Mouse (Mus musculus): ENCODE results near the gene Sprr4. TPM values are rescaled to one million over a fixed set of nuclear protein-coding genes. Genes with fewer than 3 reads are reported as not detected.
"Not testable (repeated sequence)": the region's sequence is repeated elsewhere in the genome, so short reads cannot be mapped to it uniquely, and the experiment has no call there.

The Sprr4 gene
- not detected in 2 replicates for polyA plus RNA-seq (2015; fragmentation: Nextera tagmentation; extraction: Ambion mirVana)

DNA sequence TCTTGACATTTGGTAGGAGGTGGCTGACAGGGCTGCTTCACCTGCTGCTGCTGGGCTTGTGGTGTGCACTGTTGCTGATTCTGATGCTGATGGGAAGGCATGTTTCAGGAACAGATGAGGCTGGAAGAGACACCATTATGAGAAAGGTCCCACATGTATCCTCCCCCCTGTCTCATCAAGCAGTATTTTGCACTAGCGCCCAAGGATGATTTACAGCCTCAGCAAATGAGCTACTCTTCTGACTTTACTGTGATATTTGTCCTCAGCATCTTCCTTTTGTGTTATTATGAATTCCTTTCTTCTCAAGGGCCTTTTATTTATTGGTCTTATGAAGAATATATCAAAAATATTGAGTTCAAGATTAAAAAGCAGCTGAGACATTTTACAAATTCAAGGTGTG lies at the start of gene Sprr4:
Gene Sprr4 (minus strand): TSS at position 101 of the 400 bp plus-strand sequence.
- no peaks in the 10 kb centered on the region for H3K27me3 ChIP-seq
- 63% methylated on average over 1 of the region's 1 CpGs for WGBS (ENCODE audit: insufficient replicate concordance)
- no peak for ATAC-seq (ENCODE audit: low read depth)

DNA sequence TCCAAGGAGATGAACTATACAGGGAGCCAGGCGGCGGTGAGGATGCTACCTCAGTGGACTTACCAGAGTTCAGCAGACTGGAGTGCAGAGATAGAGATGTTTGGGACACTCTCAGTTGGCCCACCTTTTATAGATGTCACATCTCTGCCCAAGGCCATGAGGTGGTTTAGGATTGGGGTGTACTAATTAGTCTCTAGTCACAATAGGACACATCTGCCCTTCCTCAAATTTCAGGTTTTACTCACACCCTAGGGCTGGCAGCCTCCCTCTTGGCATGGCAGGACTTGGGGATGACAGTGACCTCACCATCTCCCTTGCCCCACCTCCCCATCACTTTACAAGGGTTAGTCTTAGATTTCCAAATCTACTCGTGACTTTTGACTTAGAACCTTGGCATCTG lies 34.1 kb upstream of the Sprr4 start, which contains the start of gene 2310046K23Rik:
Gene 2310046K23Rik (minus strand): TSS at position 101 of the 400 bp plus-strand sequence.
- Histone ChIP-seq H3K27me3 (no peaks in the 10 kb centered on the region), H3K4me3 (replicated peaks) (no peak within 1 kb of the TSS), H3K4me1 (replicated peaks) (no peaks in the 10 kb centered on the region), H3K9ac (no peak within 1 kb of the TSS), H3K4me2 (no peak within 1 kb of the TSS), H3K27ac (no peak within 1 kb of the TSS), H3K36me3 (no peaks in the 10 kb centered on the region), H3K9me3 (replicated peaks) (no peaks in the 10 kb centered on the region)
- DNase-seq (no peak), ATAC-seq (ENCODE audit: low read depth) (no peak)
- WGBS (ENCODE audit: insufficient replicate concordance), result 54% methylated on average over 3 of the region's 3 CpGs

More for the DNA sequence above, at the start of gene Sprr4:
- Histone ChIP-seq H3K9ac (no peak within 1 kb of the TSS), H3K4me2 (no peak within 1 kb of the TSS), H3K4me3 (replicated peaks) (no peak within 1 kb of the TSS), H3K9me3 (replicated peaks) (no peaks in the 10 kb centered on the region), H3K36me3 (no peaks in the 10 kb centered on the region), H3K27ac (no peak within 1 kb of the TSS), H3K4me1 (replicated peaks) (no peaks in the 10 kb centered on the region)
- no peak for DNase-seq

DNA sequence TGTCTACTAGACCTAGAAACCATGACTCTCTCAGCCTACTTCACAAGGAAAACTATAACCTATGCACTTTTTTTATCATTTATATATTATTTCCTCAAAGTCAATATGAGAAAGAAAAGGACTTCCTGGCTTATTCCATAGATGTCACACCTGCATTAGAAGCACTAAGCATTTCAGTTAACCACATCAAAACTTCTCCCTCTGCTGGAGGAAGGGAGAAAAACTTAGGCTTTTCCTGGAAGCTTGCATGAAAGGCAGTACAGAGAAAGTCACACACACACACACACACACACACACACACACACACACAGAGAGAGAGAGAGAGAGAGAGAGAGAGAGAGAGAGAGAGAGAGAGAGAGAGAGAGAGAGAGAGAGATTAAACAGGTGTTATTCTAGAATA lies 12.0 kb upstream of the Sprr4 start:
- Histone ChIP-seq H3K4me1 (replicated peaks) (no peaks in the 10 kb centered on the region), H3K36me3 (no peaks in the 10 kb centered on the region), H3K4me2 (no peak overlapping the region), H3K9me3 (replicated peaks) (no peaks in the 10 kb centered on the region), H3K4me3 (replicated peaks) (no peak overlapping the region), H3K27ac (no peak overlapping the region), H3K9ac (no peak overlapping the region), H3K27me3 (no peaks in the 10 kb centered on the region)
- DNase-seq (no peak), ATAC-seq (ENCODE audit: low read depth) (no peak)

DNA sequence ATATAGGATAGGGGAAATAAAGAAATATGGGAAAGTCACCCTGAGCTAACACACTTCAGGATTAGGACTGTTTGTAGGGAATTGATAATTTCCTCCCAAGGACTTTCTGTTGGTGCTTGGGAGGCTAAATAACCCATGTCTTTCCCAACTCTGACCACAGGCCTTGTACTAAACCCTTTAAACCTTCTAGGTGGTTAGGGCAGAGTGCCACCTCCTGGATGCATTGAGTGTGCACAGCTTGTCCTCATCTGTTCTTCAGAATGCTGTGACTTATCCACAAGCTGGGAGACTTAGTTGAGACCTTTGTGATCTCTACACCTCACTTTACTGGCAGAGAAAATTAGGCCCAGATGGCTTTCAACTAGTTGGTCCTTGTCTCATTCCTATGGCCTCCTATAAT lies 10.5 kb upstream of the Sprr4 start:
- no peaks in the 10 kb centered on the region for H3K4me1 ChIP-seq (replicated peaks)
- no peaks in the 10 kb centered on the region for H3K27me3 ChIP-seq
- no peak overlapping the region for H3K4me2 ChIP-seq
- no peak for ATAC-seq (ENCODE audit: low read depth)
- DNase-seq, result no peak
- H3K9ac ChIP-seq, result no peak overlapping the region
- H3K36me3 ChIP-seq, result no peaks in the 10 kb centered on the region
- H3K9me3 ChIP-seq (replicated peaks), result no peaks in the 10 kb centered on the region
- H3K4me3 ChIP-seq (replicated peaks), result no peak overlapping the region
- no peak overlapping the region for H3K27ac ChIP-seq

DNA sequence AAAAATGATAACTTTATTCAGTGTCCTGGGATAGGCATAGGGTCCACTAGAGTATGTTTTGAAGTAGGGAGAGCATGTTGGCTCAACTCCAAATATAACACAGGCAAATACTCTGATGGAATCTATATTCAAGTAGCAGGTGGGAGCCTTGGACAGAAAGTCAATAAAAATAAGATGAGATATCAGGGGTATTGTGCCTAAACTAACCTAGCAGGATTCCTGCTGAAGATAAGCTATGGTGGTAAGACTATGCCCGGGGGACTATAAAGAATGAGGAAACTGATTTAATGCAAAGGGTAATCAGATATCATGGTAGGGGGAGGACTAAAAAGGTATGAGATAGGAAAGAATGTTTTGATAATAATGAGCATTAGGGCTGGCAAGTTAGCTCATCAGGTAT lies 7.9 kb upstream of the Sprr4 start:
- Histone ChIP-seq H3K36me3 (no peaks in the 10 kb centered on the region), H3K27ac (no peak overlapping the region), H3K4me3 (replicated peaks) (no peak overlapping the region), H3K4me2 (no peak overlapping the region), H3K9ac (no peak overlapping the region), H3K4me1 (replicated peaks) (no peaks in the 10 kb centered on the region), H3K9me3 (replicated peaks) (no peaks in the 10 kb centered on the region), H3K27me3 (no peaks in the 10 kb centered on the region)
- ATAC-seq (ENCODE audit: low read depth), result no peak
- no peak for DNase-seq
- WGBS (ENCODE audit: insufficient replicate concordance), result 58% methylated on average over 1 of the region's 1 CpGs

DNA sequence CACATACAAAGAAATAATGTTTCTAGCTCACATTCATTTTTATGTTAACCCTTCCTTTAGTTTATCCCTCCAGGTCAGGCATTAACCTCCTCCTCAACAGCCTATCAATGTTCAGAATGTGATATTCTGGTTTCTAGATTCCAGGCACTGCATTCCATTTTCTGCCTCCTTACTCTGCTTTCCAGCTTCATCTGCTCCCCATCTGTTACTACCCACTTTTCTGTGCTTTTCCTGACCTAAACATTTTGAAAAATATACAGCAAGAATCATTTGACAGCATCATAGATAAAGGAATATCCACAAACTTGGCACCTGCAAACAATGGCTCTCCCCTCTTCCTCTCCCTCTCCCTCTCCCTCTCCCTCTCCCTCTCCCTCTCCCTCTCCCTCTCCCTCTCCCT lies 3.2 kb upstream of the Sprr4 start:
- no peaks in the 10 kb centered on the region for H3K4me1 ChIP-seq (replicated peaks)
- H3K36me3 ChIP-seq, result no peaks in the 10 kb centered on the region
- H3K4me3 ChIP-seq (replicated peaks), result no peak overlapping the region
- ATAC-seq (ENCODE audit: low read depth) (no peak), DNase-seq (no peak)
- H3K4me2 ChIP-seq, result no peak overlapping the region
- no peak overlapping the region for H3K27ac ChIP-seq
- H3K9ac ChIP-seq, result no peak overlapping the region
- no peaks in the 10 kb centered on the region for H3K27me3 ChIP-seq
- H3K9me3 ChIP-seq (replicated peaks), result no peaks in the 10 kb centered on the region

DNA sequence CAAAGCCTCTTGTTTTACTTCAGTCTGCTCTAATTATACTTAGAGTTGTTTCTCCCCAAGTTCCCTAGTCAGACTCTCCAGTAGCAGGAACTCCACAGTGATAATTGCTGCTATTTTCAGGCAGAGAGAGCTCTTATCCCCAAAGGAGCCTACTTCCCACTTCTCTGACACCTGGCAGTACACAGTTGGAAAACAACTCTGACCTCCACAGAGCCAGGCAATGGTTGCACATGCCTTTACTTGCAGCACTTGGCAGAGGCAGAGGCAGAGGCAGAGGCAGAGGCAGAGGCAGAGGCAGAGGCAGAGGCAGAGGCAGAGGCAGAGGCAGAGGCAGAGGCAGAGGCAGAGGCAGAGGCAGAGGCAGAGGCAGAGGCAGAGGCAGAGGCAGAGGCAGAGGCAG lies 10.0 kb downstream of the Sprr4 start:
- not testable (repeated sequence) for H3K9me3 ChIP-seq (replicated peaks); H3K4me2 ChIP-seq; H3K9ac ChIP-seq; ATAC-seq (ENCODE audit: low read depth); H3K27ac ChIP-seq; DNase-seq; H3K36me3 ChIP-seq; H3K27me3 ChIP-seq; H3K4me3 ChIP-seq (replicated peaks); H3K4me1 ChIP-seq (replicated peaks)

DNA sequence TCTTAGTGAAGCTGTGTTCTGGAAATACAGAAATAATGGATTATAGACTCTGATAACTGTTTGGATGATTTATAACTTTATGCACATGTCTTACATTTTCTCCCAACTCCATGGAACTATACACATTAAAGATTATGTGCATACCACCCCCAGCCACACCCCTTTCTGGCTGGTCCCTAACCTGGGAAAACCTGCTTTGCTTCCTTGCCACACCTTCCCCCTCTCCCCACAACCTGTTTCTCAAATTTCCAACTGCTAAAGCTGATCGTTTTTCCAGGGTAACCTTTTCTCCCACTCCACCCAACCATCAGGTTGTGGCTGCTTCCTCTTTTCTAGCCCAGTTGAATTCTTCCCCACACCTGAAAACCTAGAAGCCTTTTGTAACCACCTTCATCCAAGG lies 14.0 kb downstream of the Sprr4 start:
- Histone ChIP-seq H3K27ac (no peak overlapping the region), H3K27me3 (no peaks in the 10 kb centered on the region), H3K4me3 (replicated peaks) (no peak overlapping the region), H3K4me2 (no peak overlapping the region), H3K36me3 (no peaks in the 10 kb centered on the region), H3K4me1 (replicated peaks) (no peaks in the 10 kb centered on the region), H3K9ac (no peak overlapping the region), H3K9me3 (replicated peaks) (no peaks in the 10 kb centered on the region)
- ATAC-seq (ENCODE audit: low read depth), result no peak
- no peak for DNase-seq
- WGBS (ENCODE audit: insufficient replicate concordance), result 22% methylated on average over 1 of the region's 1 CpGs

DNA sequence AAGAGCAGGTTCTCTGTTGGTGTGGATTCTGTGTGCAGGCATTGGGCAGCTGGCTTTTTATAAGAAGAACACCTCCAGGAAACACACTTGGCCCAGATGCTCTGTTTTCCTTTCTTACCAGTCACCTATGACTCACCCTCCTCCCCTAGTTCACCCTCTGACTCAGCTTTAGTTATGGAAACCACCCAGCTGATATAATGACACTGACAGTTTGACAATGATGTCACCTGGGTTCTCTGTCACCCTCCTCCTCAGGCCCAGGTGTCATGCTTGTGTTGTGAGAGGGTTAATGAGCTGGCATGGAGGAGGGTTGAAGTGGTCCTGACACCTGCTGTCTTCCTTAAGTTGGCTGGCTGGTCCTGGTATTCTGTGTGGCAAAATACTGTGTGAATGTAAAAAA lies 14.4 kb downstream of the Sprr4 start, which contains the start of gene Sprr1a:
Gene Sprr1a (minus strand): TSS at position 33 of the 400 bp plus-strand sequence.
- no peak within 1 kb of the TSS for H3K4me3 ChIP-seq (replicated peaks)
- H3K4me2 ChIP-seq, result no peak within 1 kb of the TSS
- no peaks in the 10 kb centered on the region for H3K4me1 ChIP-seq (replicated peaks)
- H3K9me3 ChIP-seq (replicated peaks), result no peaks in the 10 kb centered on the region
- H3K27me3 ChIP-seq, result no peaks in the 10 kb centered on the region
- no peak for ATAC-seq (ENCODE audit: low read depth)
- no peak for DNase-seq
- H3K36me3 ChIP-seq, result no peaks in the 10 kb centered on the region
- H3K27ac ChIP-seq, result no peak within 1 kb of the TSS
- no peak within 1 kb of the TSS for H3K9ac ChIP-seq

DNA sequence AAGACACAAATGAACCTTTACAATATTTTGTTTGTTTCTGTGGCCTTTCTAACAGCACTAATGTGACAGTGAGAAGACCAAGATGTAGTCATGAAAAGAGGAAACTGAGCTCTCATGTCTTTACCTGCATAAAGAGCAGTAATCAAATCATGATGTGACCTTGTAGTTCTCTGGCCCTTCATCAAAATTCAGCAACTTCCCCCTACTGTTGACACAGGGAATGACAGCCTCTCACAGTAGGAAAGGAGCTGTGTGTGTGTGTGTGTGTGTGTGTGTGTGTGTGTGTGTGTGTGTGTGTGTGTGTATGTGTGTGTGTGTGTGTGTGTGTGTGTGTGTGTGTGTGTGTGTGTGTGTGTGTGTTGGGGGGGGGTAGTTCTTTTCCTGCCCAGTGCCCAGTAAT lies 19.0 kb downstream of the Sprr4 start:
- H3K9ac ChIP-seq; H3K4me3 ChIP-seq (replicated peaks); DNase-seq; ATAC-seq (ENCODE audit: low read depth); H3K9me3 ChIP-seq (replicated peaks); H3K36me3 ChIP-seq; H3K4me2 ChIP-seq; H3K27me3 ChIP-seq; H3K27ac ChIP-seq; H3K4me1 ChIP-seq (replicated peaks): not testable (repeated sequence)

DNA sequence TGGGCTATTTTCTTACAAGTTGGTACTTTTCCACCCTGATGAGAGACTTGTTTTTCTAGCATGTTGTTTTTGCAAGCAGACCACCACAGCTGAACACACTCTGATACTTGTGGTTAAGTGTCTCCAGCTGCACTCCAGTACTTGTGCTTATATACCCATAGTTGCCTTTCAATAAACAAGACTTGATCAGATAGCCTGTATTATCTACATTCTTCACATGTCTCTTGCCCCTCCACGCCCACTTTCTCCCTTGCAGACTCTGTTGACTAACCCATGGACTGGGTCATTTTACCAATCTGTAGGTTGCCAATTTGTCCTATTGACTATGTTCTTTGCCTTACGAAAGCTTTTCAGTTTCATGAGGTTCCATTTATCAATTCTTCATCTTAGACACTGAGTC lies 30.2 kb downstream of the Sprr4 start:
- DNase-seq, result no peak
- Histone ChIP-seq H3K4me3 (replicated peaks) (no peak overlapping the region), H3K36me3 (no peaks in the 10 kb centered on the region), H3K4me2 (no peak overlapping the region), H3K27ac (no peak overlapping the region), H3K9ac (no peak overlapping the region), H3K9me3 (replicated peaks) (no peaks in the 10 kb centered on the region), H3K4me1 (replicated peaks) (no peaks in the 10 kb centered on the region), H3K27me3 (no peaks in the 10 kb centered on the region)
- ATAC-seq (ENCODE audit: low read depth), result no peak
- WGBS (ENCODE audit: insufficient replicate concordance), result 51% methylated on average over 2 of the region's 2 CpGs

DNA sequence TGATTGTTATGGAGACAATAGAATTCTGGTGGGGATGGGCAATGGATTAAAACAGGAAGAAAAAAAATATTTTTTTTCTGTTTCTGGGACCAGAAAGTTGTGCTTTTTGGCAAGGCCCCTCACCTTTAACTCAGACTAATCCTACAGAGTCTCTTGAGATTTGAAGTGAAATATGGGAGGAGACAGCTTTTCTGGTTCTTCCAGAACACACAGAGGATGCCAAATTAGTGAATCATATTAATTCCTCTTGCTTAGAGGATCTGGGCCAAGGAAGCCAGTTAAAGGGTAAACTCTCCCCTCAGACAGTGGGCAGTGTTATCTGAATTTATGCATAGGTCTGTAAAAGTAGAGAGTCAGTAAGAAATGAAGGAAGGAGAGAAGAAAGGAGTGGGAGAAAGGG lies 32.9 kb downstream of the Sprr4 start:
- no peak overlapping the region for H3K4me3 ChIP-seq (replicated peaks)
- H3K27me3 ChIP-seq, result no peaks in the 10 kb centered on the region
- no peaks in the 10 kb centered on the region for H3K9me3 ChIP-seq (replicated peaks)
- H3K9ac ChIP-seq, result no peak overlapping the region
- H3K4me2 ChIP-seq, result no peak overlapping the region
- DNase-seq (no peak), ATAC-seq (ENCODE audit: low read depth) (no peak)
- H3K36me3 ChIP-seq, result no peaks in the 10 kb centered on the region
- H3K27ac ChIP-seq, result no peak overlapping the region
- H3K4me1 ChIP-seq (replicated peaks), result no peaks in the 10 kb centered on the region

DNA sequence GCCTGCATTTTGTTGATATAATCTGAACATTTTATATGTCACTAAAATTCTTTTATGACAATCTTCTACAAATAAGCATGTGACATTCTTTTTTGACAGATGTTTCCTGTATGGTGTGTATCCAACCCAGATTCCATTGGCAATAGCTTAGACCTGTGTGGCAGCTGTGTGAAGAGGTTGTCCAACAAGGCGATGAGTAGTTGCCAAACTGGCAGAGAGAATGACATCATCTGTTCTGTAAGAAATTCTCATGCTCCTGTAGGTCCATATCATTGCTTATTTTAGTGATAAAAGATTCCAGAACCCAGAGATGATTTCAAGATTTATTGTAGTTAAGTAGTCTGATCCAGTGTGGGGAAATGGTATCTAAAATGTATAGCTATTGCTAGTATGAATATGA lies 33.7 kb downstream of the Sprr4 start:
- no peaks in the 10 kb centered on the region for H3K27me3 ChIP-seq
- ATAC-seq (ENCODE audit: low read depth) (no peak), DNase-seq (no peak)
- no peak overlapping the region for H3K27ac ChIP-seq
- no peak overlapping the region for H3K9ac ChIP-seq
- H3K4me3 ChIP-seq (replicated peaks), result no peak overlapping the region
- WGBS (ENCODE audit: insufficient replicate concordance), result 69% methylated on average over 1 of the region's 1 CpGs
- H3K9me3 ChIP-seq (replicated peaks), result no peaks in the 10 kb centered on the region
- no peaks in the 10 kb centered on the region for H3K4me1 ChIP-seq (replicated peaks)
- H3K36me3 ChIP-seq, result no peaks in the 10 kb centered on the region
- H3K4me2 ChIP-seq, result no peak overlapping the region
